Mouse (Mus musculus) liver (tissue): ENCODE measurements at regions not wholly inside any gene's neighbourhood (a gene's known extent, or its start where the extent isn't known, plus 50 kb on each side); places are given as distances from the start of the nearest gene placed in this dataset.

Experiments used
- DNase-seq: peaks from one replicate; pipeline ENCODE4 v3.0.0-alpha.2; 2020; ENCODE audit warnings: mixed read lengths

DNA sequence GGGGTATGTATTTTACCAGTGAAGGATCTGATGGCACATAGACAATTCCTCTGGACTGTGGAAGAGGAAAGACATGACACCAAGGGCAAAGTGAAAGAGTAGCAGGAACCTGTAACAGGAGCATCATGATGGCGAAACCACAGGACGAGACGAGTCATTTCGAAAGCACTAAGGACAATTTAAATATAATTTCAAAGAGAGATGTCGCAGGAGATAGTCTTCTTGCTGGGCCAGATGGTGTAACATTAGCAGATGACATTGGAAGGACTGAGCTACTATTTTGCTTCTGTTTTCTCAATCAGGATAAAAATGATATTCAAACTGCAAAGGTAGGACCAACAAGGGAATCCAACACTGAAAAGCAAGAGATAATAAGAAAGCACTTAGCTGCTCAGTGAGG lies 1009.7 kb upstream of the Adgrl4 start:
- no peak for DNase-seq

DNA sequence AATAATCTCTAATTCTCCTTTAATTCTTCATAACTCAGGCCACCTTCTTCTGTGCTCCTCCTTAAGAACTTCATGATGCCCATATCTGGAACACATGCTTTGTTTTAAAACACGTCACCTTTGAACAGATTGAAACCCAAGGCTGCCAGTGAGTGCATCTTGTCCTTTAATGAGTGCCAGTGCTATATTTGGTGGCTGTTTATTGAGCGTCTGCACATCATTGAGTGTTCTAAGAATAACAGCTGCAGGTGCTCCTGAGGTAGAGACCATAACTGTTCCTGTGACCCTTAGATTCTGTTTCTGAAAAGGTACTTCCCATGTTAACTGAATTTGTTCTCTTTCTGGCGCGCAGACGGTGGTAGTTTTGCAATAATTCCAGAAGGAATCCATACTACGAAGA lies 1006.4 kb upstream of the Adgrl4 start:
- DNase-seq = no peak

DNA sequence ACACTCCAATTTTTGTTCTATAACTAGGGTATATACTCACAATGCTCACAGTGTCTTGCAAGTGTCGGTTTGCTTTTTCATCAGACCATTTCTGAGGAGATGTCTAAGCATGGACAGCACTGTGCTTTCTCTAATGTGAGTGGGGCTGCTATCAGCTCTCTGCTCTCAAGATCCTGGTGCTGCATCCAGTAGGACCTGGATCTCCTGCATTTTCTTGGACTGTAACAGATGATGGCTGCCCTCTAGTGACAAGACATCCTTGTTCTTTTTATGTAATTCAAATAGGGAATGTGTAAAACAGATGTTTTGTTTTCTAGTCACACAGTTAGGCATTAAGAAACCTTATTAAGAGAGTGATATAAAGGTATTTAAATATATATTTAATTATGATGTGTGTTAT lies 1002.5 kb upstream of the Adgrl4 start:
- DNase-seq = no peak

DNA sequence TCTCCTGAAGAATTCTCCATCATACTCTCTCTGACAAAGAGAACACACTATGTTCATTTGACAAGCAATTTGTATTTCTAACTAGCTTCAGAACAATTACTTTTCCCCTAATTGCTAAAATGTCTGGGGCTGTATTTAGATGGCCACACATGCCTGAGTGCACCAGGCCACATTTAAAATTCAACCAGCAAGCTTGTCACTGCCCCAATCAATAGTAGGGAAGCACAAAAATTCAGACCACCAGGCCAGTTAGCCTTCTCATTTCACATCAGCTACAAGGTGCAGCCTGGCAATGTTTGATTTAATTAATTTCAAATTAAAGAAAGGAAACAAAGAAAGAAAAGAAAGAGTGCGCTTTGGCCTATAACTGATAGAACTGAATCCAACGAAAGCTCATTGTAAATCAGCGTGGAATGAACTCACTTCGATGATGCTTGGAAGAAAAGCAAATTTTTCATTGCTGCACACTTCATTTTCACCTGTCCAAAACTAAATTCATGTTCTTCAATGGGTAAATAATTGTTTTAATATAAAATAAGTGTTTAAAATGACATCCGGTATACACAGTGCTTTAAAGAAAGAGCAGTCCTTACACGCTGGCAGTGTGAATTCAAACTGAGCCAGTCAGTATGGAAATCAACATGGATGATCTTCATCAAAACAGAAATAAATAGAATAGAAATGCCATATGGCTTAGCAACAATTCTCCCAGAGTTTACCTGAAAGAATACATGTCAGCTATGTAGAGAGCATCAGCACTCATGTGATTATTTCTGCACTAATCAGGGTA lies 1001.7 kb upstream of the Adgrl4 start:
- no peak for DNase-seq
